Mouse (Mus musculus): ENCODE data around the gene Rpa2. TPM values are rescaled to one million over a fixed set of nuclear protein-coding genes. Genes with fewer than 3 reads are reported as not detected.
"Not testable (repeated sequence)": the region's sequence is repeated elsewhere in the genome, so short reads cannot be mapped to it uniquely, and the experiment has no call there.

The Rpa2 gene
- 3.5 and 6.6 TPM in 2 replicates for polyA plus RNA-seq (2012; ENCODE audit: insufficient read depth, insufficient read length, missing spikeins)

GRCm38 (mm10) chr4:132767914-132768876, at the start of gene Rpa2:
Gene Rpa2, plus strand, starts transcription at chr4:132768332.
- Histone ChIP-seq H3K27ac (replicated peaks; ENCODE audit: low read depth, low read length) (no peak within 1 kb of the TSS), H3K4me1 (ENCODE audit: control insufficient read depth, insufficient read depth, insufficient read length, low read length) (0 out of 2 replicates have a peak, but pooled peaks cover 3% of the 10 kb centered on the region), H3K4me3 (ENCODE audit: insufficient read depth, low read depth, low read length) (peak within 1 kb of the TSS; percentile 77)

GRCm38 (mm10) chr4:132728233-132728632, 39.9 kb upstream of the Rpa2 start:
- 0 out of 2 replicates have a peak, but pooled peaks cover 3% of the 10 kb centered on the region for H3K4me1 ChIP-seq (ENCODE audit: control insufficient read depth, insufficient read depth, insufficient read length, low read length)
- no peak overlapping the region for H3K27ac ChIP-seq (replicated peaks; ENCODE audit: low read depth, low read length)
- no peak overlapping the region for H3K4me3 ChIP-seq (ENCODE audit: insufficient read depth, low read depth, low read length)

GRCm38 (mm10) chr4:132731616-132732015, 36.5 kb upstream of the Rpa2 start:
- H3K4me3 ChIP-seq (ENCODE audit: insufficient read depth, low read depth, low read length) = peak overlapping the region; percentile 68
- no peak overlapping the region for H3K27ac ChIP-seq (replicated peaks; ENCODE audit: low read depth, low read length)
- H3K4me1 ChIP-seq (ENCODE audit: control insufficient read depth, insufficient read depth, insufficient read length, low read length) = 0 out of 2 replicates have a peak, but pooled peaks cover 3% of the 10 kb centered on the region

GRCm38 (mm10) chr4:132732148-132732684, 35.9 kb upstream of the Rpa2 start, which contains the start of gene Xkr8:
Gene Xkr8, minus strand, starts transcription at chr4:132732546.
- Histone ChIP-seq H3K4me3 (ENCODE audit: insufficient read depth, low read depth, low read length) (peak within 1 kb of the TSS; percentile 68), H3K4me1 (ENCODE audit: control insufficient read depth, insufficient read depth, insufficient read length, low read length) (0 out of 2 replicates have a peak, but pooled peaks cover 3% of the 10 kb centered on the region), H3K27ac (replicated peaks; ENCODE audit: low read depth, low read length) (no peak within 1 kb of the TSS)

- Histone ChIP-seq H3K27ac (replicated peaks; ENCODE audit: low read depth, low read length) (no peak overlapping the region), H3K4me1 (ENCODE audit: control insufficient read depth, insufficient read depth, insufficient read length, low read length) (0 out of 2 replicates have a peak, but pooled peaks cover 3% of the 10 kb centered on the region), H3K4me3 (ENCODE audit: insufficient read depth, low read depth, low read length) (no peak overlapping the region)
Observed at GRCm38 (mm10) chr4:132733071-132733770, 34.9 kb upstream of the Rpa2 start.

GRCm38 (mm10) chr4:132734766-132735165, 33.4 kb upstream of the Rpa2 start:
- Histone ChIP-seq H3K4me1 (ENCODE audit: control insufficient read depth, insufficient read depth, insufficient read length, low read length) (0 out of 2 replicates have a peak, but pooled peaks cover 3% of the 10 kb centered on the region), H3K27ac (replicated peaks; ENCODE audit: low read depth, low read length) (no peak overlapping the region), H3K4me3 (ENCODE audit: insufficient read depth, low read depth, low read length) (no peak overlapping the region)

- no peak overlapping the region for H3K4me3 ChIP-seq (ENCODE audit: insufficient read depth, low read depth, low read length)
Observed at GRCm38 (mm10) chr4:132735389-132735788, 32.7 kb upstream of the Rpa2 start.

GRCm38 (mm10) chr4:132735894-132736293, 32.2 kb upstream of the Rpa2 start:
- H3K4me1 ChIP-seq (ENCODE audit: control insufficient read depth, insufficient read depth, insufficient read length, low read length) = 0 out of 2 replicates have a peak, but pooled peaks cover 3% of the 10 kb centered on the region
- H3K4me3 ChIP-seq (ENCODE audit: insufficient read depth, low read depth, low read length) = no peak overlapping the region

More at GRCm38 (mm10) chr4:132735389-132735788, 32.7 kb upstream of the Rpa2 start:
- Histone ChIP-seq H3K4me1 (ENCODE audit: control insufficient read depth, insufficient read depth, insufficient read length, low read length) (0 out of 2 replicates have a peak, but pooled peaks cover 3% of the 10 kb centered on the region), H3K27ac (replicated peaks; ENCODE audit: low read depth, low read length) (no peak overlapping the region)

GRCm38 (mm10) chr4:132737154-132737553, 31.0 kb upstream of the Rpa2 start:
- not testable (repeated sequence) for H3K4me3 ChIP-seq (ENCODE audit: insufficient read depth, low read depth, low read length); H3K4me1 ChIP-seq (ENCODE audit: control insufficient read depth, insufficient read depth, insufficient read length, low read length); H3K27ac ChIP-seq (replicated peaks; ENCODE audit: low read depth, low read length)

More at GRCm38 (mm10) chr4:132735894-132736293, 32.2 kb upstream of the Rpa2 start:
- H3K27ac ChIP-seq (replicated peaks; ENCODE audit: low read depth, low read length) = no peak overlapping the region

GRCm38 (mm10) chr4:132741491-132741890, 26.6 kb upstream of the Rpa2 start:
- no peak overlapping the region for H3K4me3 ChIP-seq (ENCODE audit: insufficient read depth, low read depth, low read length)
- no peaks in the 10 kb centered on the region for H3K4me1 ChIP-seq (ENCODE audit: control insufficient read depth, insufficient read depth, insufficient read length, low read length)
- no peak overlapping the region for H3K27ac ChIP-seq (replicated peaks; ENCODE audit: low read depth, low read length)

- Histone ChIP-seq H3K4me1 (ENCODE audit: control insufficient read depth, insufficient read depth, insufficient read length, low read length) (peaks cover 6% of the 10 kb centered on the region; the same call in 1 of the 2 replicates), H3K4me3 (ENCODE audit: insufficient read depth, low read depth, low read length) (no peak overlapping the region), H3K27ac (replicated peaks; ENCODE audit: low read depth, low read length) (no peak overlapping the region)
Observed at GRCm38 (mm10) chr4:132743992-132744911, 23.9 kb upstream of the Rpa2 start.

- Histone ChIP-seq H3K4me3 (ENCODE audit: insufficient read depth, low read depth, low read length) (peak overlapping the region; percentile 53), H3K27ac (replicated peaks; ENCODE audit: low read depth, low read length) (peak overlapping the region; percentile 98), H3K4me1 (ENCODE audit: control insufficient read depth, insufficient read depth, insufficient read length, low read length) (peaks cover 6% of the 10 kb centered on the region; the same call in 1 of the 2 replicates)
Observed at GRCm38 (mm10) chr4:132746911-132747517, 21.1 kb upstream of the Rpa2 start.

GRCm38 (mm10) chr4:132747664-132748259, 20.4 kb upstream of the Rpa2 start:
- H3K4me1 ChIP-seq (ENCODE audit: control insufficient read depth, insufficient read depth, insufficient read length, low read length) = peaks cover 6% of the 10 kb centered on the region; the same call in 1 of the 2 replicates
- H3K4me3 ChIP-seq (ENCODE audit: insufficient read depth, low read depth, low read length) = peak overlapping the region; percentile 70
- peak overlapping the region; percentile 100 for H3K27ac ChIP-seq (replicated peaks; ENCODE audit: low read depth, low read length)
